Mouse (Mus musculus) neural tube, embryonic 10.5 days (tissue): Measurements from ENCODE around the gene Rcbtb2.

ENCODE experiments used
- DNase-seq: peaks from one replicate; pipeline ENCODE4 v3.0.0-alpha.2; 2017; ENCODE audit warnings: low spot score; ENCODE audit errors: extremely low spot score

Gene Rcbtb2

GRCm38 (mm10) chr14:73146721-73147120 lies 23.9 kb downstream of the Rcbtb2 start:
- no peak for DNase-seq

DNA sequence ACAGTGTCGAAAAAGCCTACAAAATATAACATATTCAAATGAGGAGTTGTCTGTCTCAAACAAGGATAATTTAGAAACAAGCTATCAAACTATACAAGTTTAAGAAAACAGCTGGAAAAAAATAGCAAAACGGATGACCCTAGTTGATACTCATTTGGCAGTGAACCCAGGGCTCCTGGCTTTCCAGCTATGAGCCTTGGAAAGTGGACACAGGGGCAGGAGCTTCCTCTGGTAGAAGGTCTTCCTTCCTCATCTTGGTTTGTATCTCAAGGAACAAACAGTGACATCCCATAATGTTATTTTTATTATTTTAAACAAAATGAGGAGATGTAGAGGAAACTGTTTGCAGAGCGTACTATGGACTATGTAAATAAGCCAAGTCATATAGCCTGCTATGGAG lies 25.3 kb downstream of the Rcbtb2 start:
- no peak for DNase-seq

DNA sequence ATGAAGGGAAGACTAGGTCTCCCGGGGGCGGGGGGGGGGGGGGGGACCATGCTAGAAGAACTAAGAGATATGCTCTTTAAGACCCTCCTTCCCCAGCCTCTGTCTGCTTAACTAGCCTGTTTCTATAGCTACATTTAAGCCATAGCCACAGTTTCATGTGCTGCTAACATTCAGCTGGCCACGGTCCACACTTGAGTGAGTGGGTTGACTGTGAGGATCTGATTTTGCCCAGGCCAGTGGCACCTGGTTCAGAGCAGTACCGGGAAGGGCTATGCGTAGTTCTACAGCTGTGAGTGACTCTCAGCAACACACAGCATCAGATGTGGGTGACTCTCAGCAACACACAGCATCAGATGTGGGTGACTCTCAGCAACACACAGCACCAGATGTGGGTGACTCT lies 38.5 kb downstream of the Rcbtb2 start:
- no peak for DNase-seq

GRCm38 (mm10) chr14:73162192-73162800 lies 39.5 kb downstream of the Rcbtb2 start:
- no peak for DNase-seq

GRCm38 (mm10) chr14:73163363-73163998 lies 40.6 kb downstream of the Rcbtb2 start:
- DNase-seq = no peak

GRCm38 (mm10) chr14:73165136-73165535 lies 42.3 kb downstream of the Rcbtb2 start:
- DNase-seq = no peak

GRCm38 (mm10) chr14:73168605-73169004 lies 45.8 kb downstream of the Rcbtb2 start:
- no peak for DNase-seq

DNA sequence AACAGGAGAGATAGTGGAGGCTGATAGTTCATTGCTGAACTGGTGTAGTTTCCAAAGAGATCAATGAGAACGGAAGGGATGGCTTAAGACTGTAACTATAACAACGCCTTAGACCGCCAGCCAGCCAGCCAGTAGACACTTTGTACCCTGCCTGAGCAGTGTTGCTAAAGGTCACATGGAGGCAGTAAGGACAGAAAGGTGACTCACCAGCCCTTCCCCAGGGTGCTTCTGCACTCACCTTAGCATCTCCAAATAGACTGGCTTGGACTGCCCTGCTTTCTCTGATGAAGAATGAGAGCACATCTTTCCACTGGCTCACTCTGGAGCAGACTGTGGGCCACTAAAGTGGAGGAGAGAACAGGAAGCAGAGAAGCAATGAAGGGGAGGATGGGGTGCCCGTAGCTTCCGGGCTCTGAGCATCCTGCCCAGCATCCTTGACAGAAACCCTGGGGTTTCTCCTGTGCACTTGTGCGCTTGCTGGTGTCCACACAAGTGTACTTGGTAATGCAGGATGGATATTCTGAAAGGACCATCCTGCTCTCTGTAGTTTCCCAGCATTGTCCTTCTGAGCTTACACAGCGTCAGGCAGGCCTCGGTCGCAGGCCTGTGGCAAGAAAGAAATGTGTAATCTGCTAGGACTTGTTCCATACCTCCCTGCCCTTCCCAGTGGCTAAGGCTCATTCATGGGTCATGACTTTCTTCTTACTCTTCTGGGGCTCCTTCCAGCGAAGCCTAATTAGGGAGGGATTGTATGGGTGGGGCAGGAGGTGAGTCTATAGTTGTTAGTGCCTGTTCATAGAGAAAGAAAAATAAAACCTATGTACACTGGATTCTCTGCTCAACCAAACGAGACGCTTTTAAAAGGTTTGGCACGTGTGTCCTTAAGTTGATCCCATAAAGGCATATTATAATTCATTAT lies 47.3 kb downstream of the Rcbtb2 start:
- no peak for DNase-seq

- DNase-seq = no peak
Observed at GRCm38 (mm10) chr14:73172196-73173011, 49.6 kb downstream of the Rcbtb2 start.

GRCm38 (mm10) chr14:73173662-73174061 lies 50.8 kb downstream of the Rcbtb2 start:
- no peak for DNase-seq

GRCm38 (mm10) chr14:73174091-73174995 lies 51.5 kb downstream of the Rcbtb2 start:
- DNase-seq = no peak

DNA sequence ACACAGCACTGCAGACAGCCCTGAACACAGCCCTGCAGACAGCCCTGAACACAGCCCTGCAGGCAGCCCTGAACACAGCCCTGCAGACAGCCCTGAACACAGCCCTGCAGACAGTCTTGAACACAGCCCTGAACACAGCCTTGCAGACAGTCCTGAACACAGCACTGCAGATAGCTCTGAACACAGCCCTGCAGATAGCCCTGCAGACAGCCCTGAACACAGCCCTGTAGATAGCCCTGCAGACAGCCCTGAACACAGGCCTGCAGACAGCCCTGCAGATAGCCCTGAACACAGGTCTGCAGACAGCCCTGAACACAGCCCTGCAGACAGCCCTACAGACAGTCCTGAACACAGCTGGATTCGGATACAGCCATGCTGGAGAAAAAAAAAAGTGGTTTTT lies 52.2 kb downstream of the Rcbtb2 start:
- no peak for DNase-seq

GRCm38 (mm10) chr14:73175814-73176213 lies 53.0 kb downstream of the Rcbtb2 start:
- no peak for DNase-seq

GRCm38 (mm10) chr14:73176266-73176665 lies 53.4 kb downstream of the Rcbtb2 start:
- DNase-seq = no peak

DNA sequence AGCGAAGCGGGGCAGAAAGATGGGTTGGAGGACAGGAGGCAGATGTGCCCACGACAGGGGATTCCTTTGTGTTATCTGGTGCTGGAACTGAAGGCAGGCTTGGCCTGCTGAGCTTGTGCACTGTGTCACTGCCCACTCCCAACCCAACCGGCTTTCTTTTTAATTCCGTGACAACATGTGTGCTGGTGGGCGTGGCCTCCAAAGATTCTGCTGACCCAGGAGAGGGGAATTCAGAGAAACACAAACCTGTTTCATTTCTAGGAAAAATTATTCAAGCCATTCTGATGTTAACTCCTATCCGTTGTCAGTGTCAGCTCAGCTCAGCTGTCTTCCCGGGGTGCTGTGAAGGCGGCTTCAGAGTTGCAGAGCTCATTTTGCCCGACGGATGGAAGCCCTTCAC lies 55.1 kb downstream of the Rcbtb2 start:
- no peak for DNase-seq

DNA sequence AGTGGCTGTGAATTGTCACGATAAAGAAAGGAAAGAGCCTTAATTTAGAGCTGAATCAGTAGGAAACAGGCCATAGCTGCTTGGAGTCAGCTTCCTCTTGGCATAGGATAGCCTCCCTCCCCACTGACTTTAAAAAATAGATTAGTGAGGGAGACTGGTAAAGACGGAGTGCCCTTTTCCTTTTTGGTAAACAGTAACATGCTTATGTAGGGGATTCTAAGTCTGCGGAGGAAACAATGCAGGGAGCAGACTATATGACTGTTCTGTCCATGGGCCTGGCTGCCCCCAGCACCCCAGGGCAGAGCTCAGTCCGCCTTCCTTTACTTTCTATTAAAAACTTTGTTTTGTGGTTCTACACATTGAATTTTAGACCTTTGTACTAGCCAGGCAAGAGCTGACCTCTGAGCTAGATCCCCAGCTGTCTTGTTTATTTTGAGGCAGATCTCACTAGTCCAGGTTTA lies 56.4 kb downstream of the Rcbtb2 start:
- no peak for DNase-seq

GRCm38 (mm10) chr14:73180671-73181070 lies 57.8 kb downstream of the Rcbtb2 start:
- DNase-seq = no peak

DNA sequence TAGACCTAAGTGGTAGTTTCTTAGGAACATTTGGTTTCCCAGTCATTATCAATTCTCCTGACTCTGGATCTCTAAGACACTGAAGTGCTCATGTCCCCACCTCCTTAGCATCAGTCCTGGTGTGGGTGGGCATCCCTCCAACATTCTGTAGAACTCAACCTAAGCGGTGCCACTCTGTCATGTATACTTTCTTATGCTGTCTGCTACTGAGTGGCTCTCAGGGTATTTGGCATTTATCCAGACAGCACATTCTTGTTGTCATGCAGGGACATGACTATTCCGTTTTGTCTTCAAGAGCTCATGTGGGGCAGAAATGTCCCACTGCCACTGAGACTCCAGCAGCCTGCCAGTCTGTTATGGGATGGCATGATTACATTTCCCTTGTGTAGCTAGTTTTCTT lies 58.3 kb downstream of the Rcbtb2 start:
- DNase-seq = no peak

DNA sequence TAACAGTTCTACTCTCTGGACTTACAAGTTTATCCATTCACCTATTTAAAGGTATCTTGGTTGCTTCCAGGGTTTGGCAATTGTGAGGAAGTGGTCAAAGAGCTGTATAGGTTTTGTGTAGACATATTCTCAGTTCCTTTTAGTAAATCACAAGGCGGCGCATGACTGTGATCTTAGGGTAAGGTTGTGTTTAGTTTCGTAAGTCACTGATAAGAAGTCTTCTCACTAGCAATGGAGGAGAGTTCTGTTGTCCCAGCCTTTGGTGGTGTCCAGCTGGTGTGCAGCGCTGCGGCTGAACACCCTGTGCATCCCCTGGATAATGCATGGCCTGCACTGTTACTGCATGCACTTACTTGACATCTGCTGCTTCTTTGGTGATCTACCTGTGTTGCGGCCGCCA lies 64.0 kb downstream of the Rcbtb2 start:
- no peak for DNase-seq

- DNase-seq = no peak
Observed at GRCm38 (mm10) chr14:73199058-73199457, 76.2 kb downstream of the Rcbtb2 start.
